Mouse (Mus musculus) myocyte (in vitro differentiated cells): ENCODE measurements around the gene Cysrt1. TPM values are rescaled to one million over a fixed set of nuclear protein-coding genes. Genes with fewer than 3 reads are reported as not detected.

Source experiments
- H3K27me3 ChIP-seq: one replicate; pipeline ENCODE4 v1.6.1; 2011; ENCODE audit not compliant: control insufficient read depth, insufficient read depth, insufficient read length
- H3K36me3 ChIP-seq: one replicate; pipeline ENCODE4 v1.6.1; 2011; ENCODE audit not compliant: control insufficient read depth, insufficient read depth
- H3K4me2 ChIP-seq: one replicate; pipeline ENCODE4 v1.6.1; 2011; ENCODE audit warnings: low read depth, control low read depth
- H3K4me3 ChIP-seq: one replicate; pipeline ENCODE4 v1.5.1; 2011; ENCODE audit warnings: mild to moderate bottlenecking, control low read depth, moderate library complexity
- H3K79me2 ChIP-seq: one replicate; pipeline ENCODE4 v1.6.1; 2011; ENCODE audit not compliant: control insufficient read depth, insufficient read depth
- H3ac ChIP-seq: one replicate; pipeline ENCODE4 v1.6.1; 2011; ENCODE audit not compliant: control insufficient read depth, insufficient read length
- CEBPB ChIP-seq: IDR thresholded peaks from 2 replicates; pipeline ENCODE4 v1.6.1; 2011; ENCODE audit warnings: mild to moderate bottlenecking, moderate library complexity; ENCODE audit not compliant: poor library complexity, insufficient read depth, severe bottlenecking
- E2F4 ChIP-seq: IDR thresholded peaks from one replicate; pipeline ENCODE4 v1.6.1; 2011; ENCODE audit warnings: mild to moderate bottlenecking, control low read depth, moderate library complexity; ENCODE audit not compliant: insufficient read depth
- MAX ChIP-seq: IDR thresholded peaks from one replicate; pipeline ENCODE4 v1.6.1; 2011; ENCODE audit warnings: low read depth, mild to moderate bottlenecking, control low read depth
- MYOD1 ChIP-seq, 3 experiments: IDR thresholded peaks; one replicate each; pipeline ENCODE4 v1.6.1; 2011; ENCODE audit warnings: control low read depth in 2 of 3, low read depth in 2 of 3, mild to moderate bottlenecking in 2 of 3, moderate library complexity in 1 of 3; ENCODE audit not compliant: insufficient read length in 2 of 3, control insufficient read depth in 1 of 3
- MYOG ChIP-seq, 3 experiments: IDR thresholded peaks; one replicate each; pipeline ENCODE4 v1.6.1; 2011; ENCODE audit warnings: control low read depth in 2 of 3, low read depth in 2 of 3, mild to moderate bottlenecking in 2 of 3; ENCODE audit not compliant: insufficient read length in 2 of 3, control insufficient read depth in 1 of 3, insufficient read depth in 1 of 3
- POLR2A ChIP-seq: IDR thresholded peaks from one replicate; pipeline ENCODE4 v1.6.1; 2011; ENCODE audit warnings: low read depth, mild to moderate bottlenecking, control low read depth, moderate library complexity; ENCODE audit not compliant: insufficient read length
- POLR2AphosphoS2 ChIP-seq: IDR thresholded peaks from one replicate; pipeline ENCODE4 v1.6.1; 2011; ENCODE audit warnings: low read depth, control low read depth; ENCODE audit not compliant: insufficient read length
- REST ChIP-seq: IDR thresholded peaks from one replicate; pipeline ENCODE4 v1.6.1; 2011; ENCODE audit warnings: mild to moderate bottlenecking, control low read depth, moderate library complexity; ENCODE audit not compliant: insufficient read depth, insufficient read length
- SRF ChIP-seq: IDR thresholded peaks from one replicate; pipeline ENCODE4 v1.6.1; 2011; ENCODE audit warnings: low read depth; ENCODE audit not compliant: control insufficient read depth, insufficient read length
- TCF12 ChIP-seq: IDR thresholded peaks from one replicate; pipeline ENCODE4 v1.6.1; 2011; ENCODE audit warnings: mild to moderate bottlenecking, control low read depth; ENCODE audit not compliant: poor library complexity, insufficient read depth, severe bottlenecking
- TCF3 ChIP-seq: IDR thresholded peaks from one replicate; pipeline ENCODE4 v1.6.1; 2011; ENCODE audit warnings: low read depth, control low read depth; ENCODE audit not compliant: insufficient read length
- USF1 ChIP-seq: IDR thresholded peaks from one replicate; pipeline ENCODE4 v1.6.1; 2011; ENCODE audit warnings: low read depth, mild to moderate bottlenecking, control low read depth, moderate library complexity
- polyA plus RNA-seq: library from polyadenylated mRNA; unstranded; fragments of >200 nt; fragmentation: generic; extraction: Trizol; gene quantifications from one replicate; pipeline ENCODE4 v1.2.1, GENCODE M21; 2012; ENCODE audit warnings: missing spikeins

Cysrt1 gene
- polyA plus RNA-seq, 1 experiment, result not detected

GRCm38 (mm10) chr2:25200631-25201030 is 41.6 kb downstream of the Cysrt1 start:
- Histone ChIP-seq H3K79me2 (no peaks in the 10 kb centered on the region), H3K36me3 (peaks cover 35% of the 10 kb centered on the region), H3K4me2 (no peak overlapping the region), H3K27me3 (no peaks in the 10 kb centered on the region), H3ac (no peak overlapping the region), H3K4me3 (no peak overlapping the region)
- TF ChIP-seq TCF12 (no peak), REST (no peak), CEBPB (no peak), POLR2AphosphoS2 (no peak), MYOG (IDR thresholded peaks at IDR 0.05; ENCODE audit: control insufficient read depth in 1 of 3, insufficient read depth in 1 of 3, insufficient read length in 2 of 3, low read depth in 2 of 3) (no peak), MYOD1 (IDR thresholded peaks at IDR 0.05; ENCODE audit: control insufficient read depth in 1 of 3, insufficient read length in 2 of 3, low read depth in 2 of 3) (no peak), E2F4 (no peak), TCF3 (no peak), USF1 (no peak)

GRCm38 (mm10) chr2:25197946-25198345 is 44.3 kb downstream of the Cysrt1 start:
- H3ac ChIP-seq, result no peak overlapping the region
- TF ChIP-seq TCF12, result no peak
- TF ChIP-seq MYOG (IDR thresholded peaks at IDR 0.05; ENCODE audit: control insufficient read depth in 1 of 3, insufficient read depth in 1 of 3, insufficient read length in 2 of 3, low read depth in 2 of 3), result no peak
- TF ChIP-seq USF1, result no peak
- TF ChIP-seq POLR2AphosphoS2, result no peak
- no peak for TF ChIP-seq REST
- TF ChIP-seq E2F4, result no peak
- TF ChIP-seq MYOD1 (IDR thresholded peaks at IDR 0.05; ENCODE audit: control insufficient read depth in 1 of 3, insufficient read length in 2 of 3, low read depth in 2 of 3), result no peak
- no peak for TF ChIP-seq CEBPB
- TF ChIP-seq SRF, result no peak
- no peak for TF ChIP-seq POLR2A
- no peak for TF ChIP-seq TCF3
- no peak for TF ChIP-seq MAX
- peaks cover 27% of the 10 kb centered on the region for H3K36me3 ChIP-seq
- H3K4me2 ChIP-seq, result no peak overlapping the region
- H3K4me3 ChIP-seq, result no peak overlapping the region
- H3K27me3 ChIP-seq, result no peaks in the 10 kb centered on the region
- no peaks in the 10 kb centered on the region for H3K79me2 ChIP-seq

- Histone ChIP-seq H3K4me2 (peak overlapping the region; percentile 83), H3K27me3 (no peaks in the 10 kb centered on the region), H3K79me2 (no peaks in the 10 kb centered on the region), H3K36me3 (peaks cover 20% of the 10 kb centered on the region), H3ac (no peak overlapping the region), H3K4me3 (peak overlapping the region; percentile 24)
- TF ChIP-seq E2F4, result no peak
- no peak for TF ChIP-seq MYOD1 (IDR thresholded peaks at IDR 0.05; ENCODE audit: control insufficient read depth in 1 of 3, insufficient read length in 2 of 3, low read depth in 2 of 3)
- no peak for TF ChIP-seq CEBPB
- no peak for TF ChIP-seq USF1
- TF ChIP-seq TCF12, result no peak
- TF ChIP-seq POLR2A, result no peak
- no peak for TF ChIP-seq MAX
- TF ChIP-seq SRF, result no peak
- no peak for TF ChIP-seq MYOG (IDR thresholded peaks at IDR 0.05; ENCODE audit: control insufficient read depth in 1 of 3, insufficient read depth in 1 of 3, insufficient read length in 2 of 3, low read depth in 2 of 3)
- TF ChIP-seq REST, result no peak
- TF ChIP-seq POLR2AphosphoS2, result no peak
Measured at GRCm38 (mm10) chr2:25197191-25197590, 45.1 kb downstream of the Cysrt1 start.

GRCm38 (mm10) chr2:25196172-25196954 is 45.9 kb downstream of the Cysrt1 start, which contains the start of gene Tor4a:
TSS of gene Tor4a (minus strand) at chr2:25196886.
- TF ChIP-seq POLR2A, result no peak
- TF ChIP-seq E2F4, result no peak
- TF ChIP-seq MYOG (IDR thresholded peaks at IDR 0.05; ENCODE audit: control insufficient read depth in 1 of 3, insufficient read depth in 1 of 3, insufficient read length in 2 of 3, low read depth in 2 of 3), result no peak
- no peak for TF ChIP-seq TCF3
- TF ChIP-seq TCF12, result no peak
- no peak for TF ChIP-seq MYOD1 (IDR thresholded peaks at IDR 0.05; ENCODE audit: control insufficient read depth in 1 of 3, insufficient read length in 2 of 3, low read depth in 2 of 3)
- no peak for TF ChIP-seq POLR2AphosphoS2
- TF ChIP-seq CEBPB, result no peak
- TF ChIP-seq REST, result no peak
- TF ChIP-seq USF1, result no peak
- no peak for TF ChIP-seq SRF
- Histone ChIP-seq H3K27me3 (no peaks in the 10 kb centered on the region), H3K4me2 (peak within 1 kb of the TSS; percentile 83), H3ac (no peak within 1 kb of the TSS), H3K4me3 (peak within 1 kb of the TSS; percentile 24), H3K79me2 (no peaks in the 10 kb centered on the region), H3K36me3 (peaks cover 15% of the 10 kb centered on the region)
